Mouse (Mus musculus): ENCODE measurements around the gene Aco2. TPM values are rescaled to one million over a fixed set of nuclear protein-coding genes. Genes with fewer than 3 reads are reported as not detected.

Gene Aco2
- total RNA-seq, 2 experiments from 2014 or later: 126 to 180 TPM

DNA sequence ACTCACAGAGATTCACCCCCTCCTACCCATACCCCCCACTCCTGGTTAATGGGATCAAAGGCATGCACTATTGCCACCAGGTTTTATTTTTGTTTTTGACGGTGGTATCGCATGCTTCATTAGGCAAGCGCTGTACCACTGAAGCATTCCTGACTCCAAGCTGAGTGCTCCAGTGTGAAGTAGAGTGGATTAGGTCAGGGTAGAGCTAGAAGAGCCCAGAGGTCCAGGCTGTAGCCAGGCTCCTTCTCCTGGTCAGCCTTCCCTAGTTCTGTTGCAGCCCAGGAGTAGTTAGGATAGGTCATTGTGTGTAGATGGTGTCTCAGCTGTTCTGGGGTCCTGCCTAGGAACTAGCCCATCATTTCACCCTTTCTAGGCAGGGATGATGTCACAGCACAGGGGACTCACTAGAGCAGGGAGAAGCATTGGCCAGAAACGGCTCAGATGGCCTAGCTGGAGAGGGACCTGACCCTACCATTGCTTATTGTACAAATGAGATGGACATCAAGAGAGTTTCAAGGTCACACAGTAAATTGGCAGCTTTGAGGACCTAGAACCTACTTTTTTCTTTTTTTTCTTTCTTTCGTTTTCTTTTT is 27.0 kb upstream of the Aco2 start:
- ATAC-seq (replicated peaks; ENCODE audit: poor library complexity, severe bottlenecking): no peak

GRCm38 (mm10) chr15:81845724-81846123 is 26.4 kb upstream of the Aco2 start:
- peak; percentile 77 for ATAC-seq (replicated peaks; ENCODE audit: poor library complexity, severe bottlenecking)

- no peak for ATAC-seq (replicated peaks; ENCODE audit: poor library complexity, severe bottlenecking)
These were observed 25.4 kb upstream of the Aco2 start for GRCm38 (mm10) chr15:81846755-81847154.

DNA sequence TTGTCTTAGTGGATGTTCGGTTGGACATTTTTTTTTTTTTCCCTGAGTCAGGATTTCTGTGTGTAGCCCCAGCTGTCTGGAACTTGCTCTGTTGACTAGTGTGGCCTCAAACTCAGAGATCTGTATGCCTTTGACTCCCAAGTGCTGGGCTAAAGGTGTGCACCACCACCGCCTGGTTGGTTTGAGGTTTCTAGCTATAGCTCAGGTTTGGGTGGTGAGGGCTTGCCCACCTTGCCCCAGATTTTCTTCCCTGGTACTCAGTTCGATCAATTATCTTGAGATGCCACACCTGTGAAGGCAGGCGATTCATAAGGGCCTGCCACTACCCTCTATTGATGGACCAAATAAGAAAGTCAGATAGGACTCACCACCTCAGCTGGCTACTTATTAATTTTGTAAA is 24.9 kb upstream of the Aco2 start:
- no peak for ATAC-seq (replicated peaks; ENCODE audit: poor library complexity, severe bottlenecking)

GRCm38 (mm10) chr15:81847861-81848260 is 24.2 kb upstream of the Aco2 start:
- no peak for ATAC-seq (replicated peaks; ENCODE audit: poor library complexity, severe bottlenecking)

- peak; percentile 51 for ATAC-seq (replicated peaks; ENCODE audit: poor library complexity, severe bottlenecking)
These were observed 23.8 kb upstream of the Aco2 start for GRCm38 (mm10) chr15:81848301-81848700.

- no peak for ATAC-seq (replicated peaks; ENCODE audit: poor library complexity, severe bottlenecking)
These were observed 23.0 kb upstream of the Aco2 start for GRCm38 (mm10) chr15:81849104-81849503.

DNA sequence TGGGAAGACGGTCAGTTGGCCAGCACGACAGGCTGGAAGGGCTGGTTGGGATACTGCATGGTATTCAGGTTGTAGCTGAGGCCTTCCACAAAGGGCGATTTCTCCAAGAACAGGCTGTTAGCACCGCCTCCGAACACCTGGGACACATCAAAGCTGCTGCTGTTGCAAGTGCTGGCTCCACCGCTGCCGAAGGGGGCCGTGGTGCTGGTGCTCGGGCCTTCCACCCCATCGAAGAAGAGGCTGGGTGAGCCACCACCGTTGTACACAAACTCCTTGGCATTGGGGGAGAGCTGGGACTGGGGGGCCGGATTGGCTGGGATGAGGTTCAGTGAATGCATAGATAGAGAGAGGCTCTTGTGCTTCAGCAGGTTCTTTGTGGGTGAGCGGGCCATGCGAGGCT is 21.4 kb upstream of the Aco2 start:
- no peak for ATAC-seq (replicated peaks; ENCODE audit: poor library complexity, severe bottlenecking)

- ATAC-seq (replicated peaks; ENCODE audit: poor library complexity, severe bottlenecking): peak; percentile 74
These were observed 20.7 kb upstream of the Aco2 start for GRCm38 (mm10) chr15:81851375-81851774.

- ATAC-seq (replicated peaks; ENCODE audit: poor library complexity, severe bottlenecking): no peak
These were observed 19.6 kb upstream of the Aco2 start for GRCm38 (mm10) chr15:81852411-81853000.

GRCm38 (mm10) chr15:81853081-81853480 is 19.0 kb upstream of the Aco2 start:
- ATAC-seq (replicated peaks; ENCODE audit: poor library complexity, severe bottlenecking): no peak

GRCm38 (mm10) chr15:81856030-81856790 is 15.9 kb upstream of the Aco2 start:
- ATAC-seq (replicated peaks; ENCODE audit: poor library complexity, severe bottlenecking): peak; percentile 42

DNA sequence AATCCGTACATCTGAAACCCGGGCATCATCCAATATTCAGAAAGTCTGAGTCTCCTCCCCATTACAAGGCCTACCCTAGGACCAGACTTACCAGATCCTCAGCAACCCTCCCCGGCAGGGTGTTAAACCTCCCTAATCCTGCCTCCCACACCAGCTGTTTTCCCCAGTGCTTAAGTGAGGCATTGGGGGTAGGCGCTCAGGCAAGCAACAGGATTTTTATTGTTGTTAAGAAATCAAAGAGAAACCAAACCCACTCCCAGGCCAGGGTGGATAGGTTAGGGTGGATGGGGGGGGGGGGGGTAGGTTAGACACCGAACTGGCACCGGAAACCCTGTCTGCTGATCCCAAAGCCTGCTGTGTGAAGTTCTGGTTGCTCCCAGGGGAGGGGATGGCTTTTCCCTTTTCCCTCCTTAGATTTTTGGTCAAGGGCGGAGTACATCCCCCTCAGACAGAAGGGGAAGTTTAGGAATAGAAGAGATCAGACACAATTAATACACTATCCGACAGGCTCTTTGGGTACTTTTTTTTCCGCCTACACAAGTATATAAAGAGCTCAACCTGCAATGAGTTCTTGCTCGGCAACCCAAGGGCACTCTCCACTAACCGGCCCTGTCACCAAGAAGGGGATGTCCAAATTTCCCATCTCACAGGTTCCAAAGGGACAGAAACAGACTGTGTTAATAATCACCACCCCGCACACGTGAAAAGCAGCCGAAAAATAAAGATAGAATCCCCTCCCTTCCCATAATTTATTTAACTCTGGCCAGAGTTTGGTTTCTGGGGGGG is 15.0 kb upstream of the Aco2 start:
- ATAC-seq (replicated peaks; ENCODE audit: poor library complexity, severe bottlenecking): no peak

- ATAC-seq (replicated peaks; ENCODE audit: poor library complexity, severe bottlenecking): peak; percentile 3; the same call in 1 of the 2 replicates
These were observed 14.4 kb upstream of the Aco2 start for GRCm38 (mm10) chr15:81857724-81858116.

DNA sequence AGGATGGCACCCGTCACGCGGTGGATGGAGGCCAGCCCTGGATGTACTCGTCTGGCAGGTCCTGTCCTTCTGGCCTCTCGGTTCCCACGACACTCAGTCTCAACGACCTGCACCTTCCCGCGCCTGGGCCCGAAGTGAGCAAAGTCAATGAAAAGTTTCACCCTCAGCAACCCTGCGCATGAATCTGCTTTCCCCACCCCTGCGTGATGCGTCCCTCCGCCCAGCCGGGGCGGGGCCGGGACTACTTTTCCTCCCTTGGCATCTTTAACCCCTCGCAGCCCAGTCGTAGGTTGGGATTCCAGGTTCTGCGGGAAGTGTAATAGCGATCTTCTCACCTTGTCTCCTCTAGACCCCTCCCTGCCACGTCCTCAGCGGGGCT is 14.0 kb upstream of the Aco2 start:
- peak; percentile 45 for ATAC-seq (replicated peaks; ENCODE audit: poor library complexity, severe bottlenecking)

DNA sequence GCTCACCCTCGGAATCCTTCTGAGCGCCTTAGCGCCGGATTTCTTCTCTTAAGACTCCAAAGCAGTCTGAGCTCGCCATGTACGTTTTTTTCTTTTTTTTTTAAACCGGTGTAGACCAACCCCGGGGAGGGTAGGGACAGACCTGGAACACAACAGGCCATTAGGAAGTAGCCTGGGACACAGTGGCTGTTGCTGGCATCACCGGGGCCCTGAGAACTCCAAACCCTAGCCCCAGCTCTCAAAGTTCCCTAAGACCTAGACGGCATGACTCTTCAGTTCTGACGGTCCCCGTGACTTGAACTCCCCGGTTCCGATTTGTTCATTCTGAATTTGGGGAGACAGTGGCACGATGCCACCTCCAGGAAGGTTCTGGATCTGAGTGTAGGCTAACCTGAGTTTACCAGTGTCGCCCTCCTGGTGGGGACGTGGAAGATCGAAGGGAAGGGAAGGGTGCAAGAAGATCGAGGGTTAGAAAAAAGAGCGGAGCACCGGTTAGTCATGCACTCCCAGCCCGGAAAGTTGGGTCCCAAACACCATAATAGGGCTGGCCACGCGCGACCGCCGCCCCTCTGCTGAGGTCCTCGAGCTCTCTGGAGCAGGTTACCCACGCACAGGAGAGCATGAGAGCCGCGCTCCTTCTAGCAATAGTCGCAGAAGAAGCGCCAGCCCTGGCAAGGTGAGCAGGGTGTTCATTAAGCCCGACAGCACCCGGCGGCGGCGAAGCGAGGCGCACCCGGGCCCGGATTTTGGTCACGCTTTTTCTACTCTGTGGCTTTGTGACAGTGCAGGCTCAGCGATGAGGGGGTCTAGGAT is 13.4 kb upstream of the Aco2 start, which contains the start of gene Tob2:
TSS of gene Tob2 (minus strand) at position 280 of the 813 bp plus-strand sequence.
- peak; percentile 16; the same call in 1 of the 2 replicates for ATAC-seq (replicated peaks; ENCODE audit: poor library complexity, severe bottlenecking)

DNA sequence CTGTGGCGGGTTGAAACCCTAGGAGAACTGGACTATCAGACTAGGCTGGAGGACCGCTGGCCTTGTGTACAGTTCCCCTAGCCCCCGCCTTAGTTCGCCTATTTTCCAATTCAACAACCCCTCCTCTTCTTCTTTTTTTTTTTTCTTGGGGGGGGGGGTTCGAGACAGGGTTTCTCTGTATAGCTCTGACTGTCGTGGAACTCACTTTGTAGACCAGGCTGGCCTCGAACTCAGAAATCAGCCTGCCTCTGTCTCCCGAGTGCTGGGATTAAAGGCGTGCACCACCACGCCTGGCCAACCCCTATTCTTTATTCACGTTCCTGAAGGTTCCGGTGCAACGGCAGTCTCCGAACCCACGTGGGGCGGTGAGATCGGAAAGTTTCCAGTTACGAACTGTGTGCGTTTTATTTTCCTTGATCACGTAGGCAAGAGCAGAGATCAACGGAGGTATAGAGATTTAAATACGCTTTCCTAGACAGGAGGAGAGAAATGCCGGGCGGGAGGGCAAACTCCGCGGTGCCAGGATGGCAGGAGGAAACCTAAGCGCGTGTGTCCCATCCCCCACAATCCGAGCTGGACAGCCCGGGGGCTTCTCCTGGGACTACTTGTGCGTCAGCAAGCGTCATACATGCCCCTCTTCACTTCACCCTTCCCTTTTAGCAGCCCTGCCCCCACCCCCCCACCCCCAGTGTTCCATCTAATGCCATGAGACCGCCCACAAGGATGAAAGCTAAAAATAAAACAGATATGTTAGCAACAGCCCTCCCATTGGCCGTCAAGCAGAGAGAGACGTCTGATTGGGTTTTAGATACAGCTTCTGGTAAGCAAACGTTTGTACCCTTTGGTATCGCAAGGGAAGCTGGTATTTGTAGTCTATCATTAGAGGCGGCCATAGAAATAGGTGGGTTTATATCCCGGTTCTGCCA is 12.5 kb upstream of the Aco2 start:
- peak; percentile 49 for ATAC-seq (replicated peaks; ENCODE audit: poor library complexity, severe bottlenecking)

- ATAC-seq (replicated peaks; ENCODE audit: poor library complexity, severe bottlenecking): peak; percentile 13
These were observed 11.5 kb upstream of the Aco2 start for GRCm38 (mm10) chr15:81860471-81861135.

Measured in granulocyte monocyte progenitor cell, adult 5-6 weeks (primary cell).